Mouse (Mus musculus): ENCODE results near the gene Cep152.

The Cep152 gene

DNA sequence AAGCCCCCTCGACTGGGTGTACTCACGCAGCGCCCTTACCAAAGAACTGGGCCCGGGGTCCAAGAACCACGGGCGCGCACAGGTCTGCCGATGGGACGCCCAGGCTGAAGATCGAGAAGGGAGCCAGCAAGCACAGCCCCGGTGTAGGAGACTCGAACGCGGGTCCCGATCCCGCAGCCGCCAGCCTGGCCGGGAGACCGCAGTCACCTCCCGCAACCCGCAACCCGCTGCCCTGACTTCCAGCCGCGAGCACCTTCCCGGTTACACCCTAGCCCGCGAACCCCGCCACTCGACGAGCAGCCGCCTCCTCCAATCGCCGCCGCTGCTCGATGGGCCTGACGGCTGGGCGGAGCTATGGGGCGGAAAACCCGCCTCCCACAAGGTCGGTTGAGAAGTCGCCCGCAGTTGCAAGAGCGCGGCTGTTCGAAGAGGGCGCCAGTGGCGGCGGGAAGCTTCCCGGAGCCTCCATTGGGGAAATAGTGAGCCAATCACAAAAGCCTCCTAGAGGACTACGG is at the start of gene Cep152:
Gene Cep152 (minus strand): TSS at position 277 of the 515 bp plus-strand sequence.
- DNase-seq (ENCODE audit: low spot score), result peak; percentile 99

DNA sequence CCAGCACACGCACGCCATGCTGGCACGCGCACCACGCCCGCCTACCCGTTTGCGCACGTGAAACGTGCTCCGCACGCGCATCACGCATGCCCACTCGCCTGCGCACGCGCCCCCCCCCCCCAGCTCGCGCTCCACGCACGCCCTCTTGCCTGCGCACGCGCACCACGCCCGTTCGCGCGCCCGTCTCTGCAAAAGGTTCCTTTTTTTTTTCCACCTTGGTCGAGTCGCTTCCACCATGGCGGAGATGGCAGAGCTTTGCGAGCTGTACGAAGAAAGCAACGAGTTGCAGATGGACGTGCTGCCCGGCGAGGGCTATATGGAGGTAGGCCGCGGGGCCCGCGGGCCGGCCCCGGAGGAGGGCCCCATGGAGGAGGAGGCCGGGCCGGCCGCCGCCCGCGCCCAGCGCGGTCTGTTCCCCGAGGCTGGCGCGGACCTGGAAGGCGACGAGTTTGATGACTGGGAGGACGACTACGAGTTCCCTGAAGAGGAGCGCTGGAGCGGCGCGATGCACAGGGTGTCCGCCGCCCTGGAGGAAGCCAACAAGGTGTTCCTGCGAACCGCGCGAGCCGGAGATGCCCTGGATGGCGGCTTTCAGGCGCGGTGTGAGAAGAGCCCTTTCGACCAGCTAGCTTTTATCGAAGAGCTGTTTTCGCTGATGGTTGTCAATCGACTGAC is 48.2 kb upstream of the Cep152 start, which contains the start of gene Eid1:
Gene Eid1 (plus strand): TSS at position 139 of the 675 bp plus-strand sequence.
- DNase-seq (ENCODE audit: low spot score), result peak; percentile 80

DNA sequence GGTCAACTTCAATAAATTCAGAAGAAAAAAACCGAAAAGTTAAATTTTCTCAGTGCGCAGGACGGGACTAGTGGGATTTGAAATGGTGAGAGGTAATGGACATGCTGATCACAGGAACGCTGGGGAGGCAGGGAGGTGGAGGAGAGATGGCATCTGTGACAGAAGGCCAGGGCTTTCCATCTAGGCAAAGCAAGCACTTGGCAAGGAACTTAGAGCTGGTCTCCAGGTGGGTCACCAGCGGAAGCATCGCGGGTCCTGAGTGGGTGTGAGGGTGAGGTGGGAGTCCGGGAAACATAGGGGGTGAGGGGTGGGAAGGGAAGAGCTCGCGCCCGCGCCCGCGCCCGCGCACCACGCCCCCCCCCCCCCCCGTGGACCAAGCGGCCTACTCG is 47.6 kb upstream of the Cep152 start:
- DNase-seq (ENCODE audit: low spot score), result no peak

DNA sequence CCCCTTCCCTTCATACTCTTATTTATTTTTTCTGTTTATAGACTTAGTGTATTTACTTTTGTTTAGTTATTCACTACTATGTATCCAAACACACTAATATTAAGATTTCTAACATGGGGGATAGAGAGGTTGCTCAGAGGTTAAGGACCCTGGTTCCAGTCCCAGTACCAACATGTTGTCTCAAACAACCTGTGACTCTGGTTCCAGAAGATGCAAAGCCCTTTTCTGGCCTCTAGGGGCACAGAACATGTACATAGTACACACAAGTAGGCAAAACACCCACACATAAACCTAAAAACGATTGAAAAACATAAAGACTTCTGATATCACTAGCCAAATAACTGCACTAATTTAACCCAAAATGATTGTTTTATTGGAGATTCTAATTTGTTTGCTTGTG is 45.9 kb upstream of the Cep152 start:
- peak; percentile 43 for DNase-seq (ENCODE audit: low spot score)

DNA sequence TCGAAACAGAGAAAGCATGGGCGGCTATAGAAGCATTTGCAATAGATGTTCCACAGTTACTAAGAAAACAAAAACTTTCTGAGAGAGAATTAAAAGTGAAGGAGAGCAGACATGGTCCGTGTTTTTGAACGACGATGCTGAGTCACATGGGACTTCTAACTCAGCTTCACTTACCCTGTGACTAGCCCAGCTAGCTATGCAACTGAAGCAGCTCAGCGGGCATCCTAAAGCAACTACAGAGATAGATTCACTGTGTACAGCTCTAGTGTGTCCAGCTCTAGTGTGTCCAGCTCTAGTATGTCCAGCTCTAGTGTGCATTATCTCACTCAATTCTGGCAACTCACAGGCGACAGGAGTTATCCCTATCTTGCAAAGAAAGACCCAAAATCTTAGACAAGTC is 42.8 kb upstream of the Cep152 start:
- no peak for DNase-seq (ENCODE audit: low spot score)

DNA sequence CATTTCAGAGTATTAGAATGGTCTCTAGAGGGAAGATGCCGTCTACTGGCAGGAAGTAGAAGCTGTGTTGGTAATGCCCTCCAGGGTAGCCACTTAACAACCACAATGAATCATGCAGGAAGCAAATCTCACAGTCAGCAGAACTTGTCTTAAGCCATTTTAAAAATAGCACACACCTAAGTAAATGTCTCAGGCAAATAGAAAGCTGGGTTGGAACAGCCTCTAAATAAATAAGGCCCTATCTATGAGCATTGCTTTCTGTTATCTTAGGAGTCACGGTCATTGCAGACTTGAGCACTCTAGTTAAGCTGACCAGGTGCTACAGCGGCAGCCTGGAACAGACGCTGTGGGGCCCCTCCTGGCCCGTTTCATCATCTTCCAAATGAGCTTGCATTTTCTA is 42.3 kb upstream of the Cep152 start:
- DNase-seq (ENCODE audit: low spot score), result no peak

DNA sequence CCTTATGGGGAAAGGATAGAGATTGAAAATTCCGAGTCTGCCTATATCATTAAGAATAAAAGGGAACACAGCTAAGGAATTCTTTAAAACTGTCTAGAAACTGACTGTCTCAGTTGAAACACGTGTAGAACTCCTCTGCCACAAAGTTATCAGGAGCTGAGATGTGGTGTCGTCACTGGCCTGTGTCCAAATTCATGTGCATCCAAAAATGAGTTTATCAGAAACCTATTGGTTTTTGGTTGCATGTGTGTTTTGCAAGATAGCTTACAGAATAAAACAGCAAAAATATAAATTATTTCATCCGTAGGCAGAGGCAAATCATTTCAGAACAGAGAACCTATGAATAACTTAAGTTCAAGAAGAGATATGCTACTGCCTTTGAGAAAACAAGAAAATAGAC is 41.8 kb upstream of the Cep152 start:
- no peak for DNase-seq (ENCODE audit: low spot score)

DNA sequence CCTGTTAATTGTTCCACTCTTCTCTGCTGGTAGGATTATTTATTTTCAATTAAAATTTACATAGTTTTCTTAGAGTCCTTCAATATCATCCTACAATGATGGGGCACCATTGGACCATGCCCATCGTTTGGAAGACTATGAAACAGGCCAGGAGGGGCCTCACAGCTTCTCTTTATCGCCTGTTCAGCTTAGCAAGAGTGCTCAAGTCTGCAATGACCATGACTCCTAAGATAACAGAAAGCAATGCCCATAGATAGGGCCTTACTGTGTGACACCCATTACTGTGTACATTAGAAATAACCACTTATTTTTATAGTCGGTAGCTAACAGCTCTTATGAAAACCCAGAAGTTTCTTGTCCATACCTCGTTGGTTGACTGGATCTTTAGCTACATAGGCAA is 41.0 kb upstream of the Cep152 start:
- no peak for DNase-seq (ENCODE audit: low spot score)

DNA sequence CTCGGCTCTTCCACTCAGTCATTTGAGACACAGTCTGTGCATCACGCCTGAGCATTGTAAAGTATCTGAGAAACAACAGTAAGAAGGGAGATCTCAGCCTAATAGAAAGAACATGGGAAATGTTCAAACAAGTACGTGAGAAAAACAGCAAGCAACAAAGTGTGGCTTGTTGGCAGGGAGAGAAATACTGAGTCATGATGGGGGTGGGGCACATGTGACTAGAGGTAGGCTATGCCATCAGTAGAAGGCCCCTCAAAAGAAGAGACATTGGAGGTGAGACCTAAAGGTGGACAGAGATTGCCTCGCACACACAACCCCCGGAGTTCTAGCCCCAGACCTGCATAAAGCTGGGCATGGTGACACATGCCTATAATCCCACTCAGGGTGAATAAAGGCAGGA is 40.3 kb upstream of the Cep152 start:
- no peak for DNase-seq (ENCODE audit: low spot score)

DNA sequence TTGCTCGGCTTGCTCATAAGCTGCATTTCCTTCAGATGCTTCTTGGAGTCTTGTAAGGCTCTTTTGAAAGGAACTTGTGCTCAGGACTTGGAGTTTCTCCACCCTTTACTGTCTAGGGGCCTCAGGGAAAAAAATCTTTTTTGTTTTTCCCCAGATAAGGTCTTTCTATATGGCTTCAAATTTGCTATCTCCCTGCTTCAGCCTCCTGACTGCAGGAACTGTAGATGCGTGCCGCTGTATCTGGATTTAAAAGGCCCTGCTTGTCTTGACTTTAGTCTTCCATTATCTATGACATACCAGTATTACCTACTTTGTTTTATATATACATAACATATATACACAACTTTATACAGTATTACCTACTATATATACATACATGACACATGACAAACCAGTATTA is 37.6 kb upstream of the Cep152 start:
- DNase-seq (ENCODE audit: low spot score), result no peak

DNA sequence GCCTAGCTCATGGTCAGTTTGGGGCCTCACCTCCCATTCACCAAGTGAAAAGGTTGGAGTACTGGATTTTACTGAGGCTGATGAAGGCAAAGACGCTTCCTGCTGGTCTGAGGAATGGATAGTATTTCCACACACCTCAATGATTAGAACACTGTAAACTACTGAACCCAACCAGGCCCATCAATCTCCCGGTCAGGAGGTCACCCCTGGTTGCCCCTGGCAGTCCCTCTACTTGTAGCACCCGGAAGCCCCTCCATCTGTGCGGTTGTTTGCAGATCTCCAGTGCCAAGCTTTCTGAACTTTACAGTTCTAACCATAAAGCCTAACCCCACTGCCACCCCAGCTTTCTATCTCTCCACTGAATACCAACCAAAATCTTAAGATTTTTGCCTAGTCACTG is 36.2 kb upstream of the Cep152 start:
- DNase-seq (ENCODE audit: low spot score), result no peak

DNA sequence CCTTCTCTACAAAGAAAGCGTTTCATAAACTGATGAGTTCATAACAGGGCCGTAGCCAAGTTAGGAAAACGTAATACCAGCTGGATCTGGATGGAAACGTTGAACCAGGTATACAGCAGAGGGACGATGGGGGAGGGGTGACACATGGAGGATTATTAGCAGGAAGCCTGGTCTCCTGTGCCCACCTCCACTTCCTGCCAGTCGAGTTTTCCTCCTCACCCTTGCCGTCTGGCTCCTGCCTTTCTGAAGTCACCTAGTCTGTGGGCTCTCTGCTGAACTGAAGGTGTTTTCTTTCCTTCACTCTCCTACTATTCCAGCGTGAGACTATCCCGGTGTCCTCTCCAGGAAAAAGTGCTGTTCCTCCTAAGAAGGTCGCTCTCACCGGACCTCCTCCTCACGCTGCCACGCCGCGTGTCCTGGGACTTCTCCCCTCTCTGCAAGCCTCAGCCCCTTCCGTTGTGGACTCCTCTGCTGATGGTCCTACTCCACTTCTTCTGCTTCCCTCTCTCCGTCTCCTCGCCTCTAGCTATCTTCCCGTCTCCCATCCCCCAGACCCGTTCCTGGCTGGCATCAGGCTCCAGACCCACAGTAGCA is 35.7 kb upstream of the Cep152 start:
- DNase-seq (ENCODE audit: low spot score), result peak; percentile 17

DNA sequence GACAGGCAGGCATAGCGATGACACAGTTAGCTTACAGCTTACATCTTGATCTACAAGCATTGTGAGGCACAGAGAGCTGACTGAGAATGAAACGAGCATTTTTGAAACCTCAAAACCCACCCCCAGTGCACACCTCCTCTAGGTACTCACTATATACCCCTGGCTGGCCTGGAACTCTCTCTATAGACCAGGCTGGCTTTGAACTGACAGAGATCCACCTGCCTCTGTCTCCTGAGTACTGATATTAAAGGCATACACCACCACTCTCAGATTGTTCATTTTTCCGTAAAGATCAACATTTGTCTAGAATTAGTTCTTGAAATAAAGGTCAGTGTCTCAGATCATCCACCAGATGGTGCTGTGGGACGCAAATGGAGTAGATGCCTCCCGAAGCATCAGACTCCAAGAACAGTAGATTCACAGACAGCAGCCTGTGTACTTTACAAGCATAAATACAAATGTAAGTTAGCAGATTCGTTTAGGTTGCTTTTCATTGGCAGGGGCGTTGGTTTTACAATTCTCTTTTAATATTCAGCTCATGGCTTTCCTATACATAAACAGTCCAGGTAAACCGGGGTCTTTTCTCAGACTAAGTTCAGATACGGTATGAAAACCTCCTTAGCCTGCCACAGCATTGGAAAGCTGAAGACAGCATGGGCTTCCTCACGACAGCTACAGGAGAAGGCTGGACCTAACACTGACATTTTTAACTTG is 35.1 kb upstream of the Cep152 start:
- DNase-seq (ENCODE audit: low spot score), result peak; percentile 88

DNA sequence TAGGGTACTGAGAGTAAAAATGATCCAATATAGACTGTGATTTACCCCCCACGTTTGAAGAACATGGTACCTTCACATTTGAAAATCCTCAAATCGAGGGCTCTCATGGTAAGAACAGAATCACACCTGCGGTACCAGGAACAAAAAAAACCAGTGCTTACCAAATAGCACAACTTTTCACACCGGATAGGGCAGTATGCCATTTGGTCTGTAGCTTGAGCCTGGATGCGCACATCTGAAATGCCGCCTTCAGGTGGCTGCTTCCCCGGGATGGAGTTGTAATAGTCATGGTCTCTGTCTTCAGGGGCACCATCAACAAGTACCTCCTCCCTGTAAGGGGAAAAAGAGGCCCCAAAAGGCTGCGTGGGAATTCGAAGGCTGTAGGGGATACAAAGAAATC is 30.5 kb upstream of the Cep152 start:
- DNase-seq (ENCODE audit: low spot score), result no peak

DNA sequence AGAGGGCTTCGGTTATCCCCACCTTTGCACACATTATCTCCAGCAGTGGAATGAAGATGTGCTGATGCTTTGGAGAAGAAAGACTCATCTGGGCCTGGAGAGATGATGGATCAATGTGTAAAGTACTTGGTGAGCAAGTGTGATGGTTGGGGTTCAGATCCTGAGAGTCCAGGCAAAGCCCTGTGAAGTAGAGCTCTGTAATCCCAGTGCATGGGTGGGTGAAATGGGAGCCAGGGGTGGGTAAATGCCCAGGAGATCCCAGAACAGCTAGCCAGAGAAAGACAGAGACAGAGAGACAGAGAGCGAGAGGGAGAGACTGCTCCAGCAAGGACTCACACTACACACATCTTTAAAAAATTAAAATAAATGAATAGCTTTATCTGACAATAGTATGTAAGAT is 28.4 kb upstream of the Cep152 start:
- DNase-seq (ENCODE audit: low spot score), result no peak

DNA sequence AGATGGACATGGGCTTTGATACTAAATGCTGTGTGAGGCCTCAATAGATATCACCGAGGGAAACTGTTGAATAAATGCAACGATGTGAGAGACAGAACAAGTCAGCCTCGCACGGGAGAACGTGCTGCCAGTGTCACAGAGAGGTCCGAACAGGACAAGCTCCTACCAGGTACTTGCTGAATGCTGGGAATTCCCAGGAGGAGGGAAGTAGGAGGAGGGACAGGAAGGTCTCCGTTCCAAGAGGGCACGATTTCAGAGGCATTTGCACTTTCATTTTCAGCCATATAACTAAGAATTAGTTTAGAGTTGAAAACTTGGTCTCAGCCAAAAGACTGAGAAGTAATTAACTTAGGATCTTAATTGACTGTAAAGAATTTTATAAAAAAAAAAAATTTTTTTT is 26.6 kb upstream of the Cep152 start:
- DNase-seq (ENCODE audit: low spot score), result no peak

DNA sequence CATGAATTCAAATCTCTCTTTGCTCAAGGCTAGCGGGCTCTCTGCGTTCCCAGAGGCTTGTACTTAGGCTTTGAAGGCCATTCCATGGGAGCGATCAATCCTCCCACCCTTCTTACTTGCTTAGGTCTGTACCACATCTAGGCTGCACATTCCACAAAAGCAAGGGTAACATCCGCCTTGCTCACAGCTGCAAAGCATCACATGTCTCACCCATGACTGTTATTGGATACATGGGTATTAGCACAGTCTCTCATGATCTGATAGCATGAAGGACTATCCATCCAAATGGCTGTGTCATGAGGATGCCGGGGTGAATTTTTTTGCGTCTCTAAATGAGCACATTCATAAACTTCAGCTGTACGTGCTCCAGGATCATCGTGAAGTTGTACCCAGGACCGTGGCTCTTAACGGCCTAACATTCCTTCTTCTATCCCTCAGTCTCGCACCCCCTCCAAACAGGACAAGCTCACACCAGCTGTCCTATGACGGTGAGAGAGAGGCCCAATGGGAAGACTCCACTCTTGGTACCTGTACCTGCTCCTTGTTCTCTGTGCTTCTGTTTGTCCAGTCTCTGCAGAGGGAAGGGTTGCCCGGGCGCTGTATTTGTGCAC is 25.9 kb upstream of the Cep152 start:
- DNase-seq (ENCODE audit: low spot score), result no peak

DNA sequence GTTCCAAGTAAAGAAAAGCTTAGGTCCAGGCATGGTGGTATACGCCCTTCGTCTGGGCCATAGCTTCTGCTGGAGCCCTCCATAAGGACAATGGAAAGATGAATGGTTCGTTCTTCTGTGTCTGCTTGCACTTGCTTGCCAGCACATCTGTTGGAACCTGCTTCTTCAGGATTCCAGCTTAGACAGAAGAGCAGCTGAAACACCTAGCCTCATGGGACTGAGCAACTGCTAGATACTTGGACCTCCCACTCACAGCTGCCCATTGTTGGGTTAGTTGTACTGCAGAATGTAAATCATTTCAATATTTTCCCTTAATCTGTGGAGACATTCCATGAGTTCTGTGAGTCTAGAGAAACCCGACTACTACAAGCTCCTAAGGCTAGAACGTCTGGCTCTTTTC is 25.1 kb upstream of the Cep152 start:
- no peak for DNase-seq (ENCODE audit: low spot score)

DNA sequence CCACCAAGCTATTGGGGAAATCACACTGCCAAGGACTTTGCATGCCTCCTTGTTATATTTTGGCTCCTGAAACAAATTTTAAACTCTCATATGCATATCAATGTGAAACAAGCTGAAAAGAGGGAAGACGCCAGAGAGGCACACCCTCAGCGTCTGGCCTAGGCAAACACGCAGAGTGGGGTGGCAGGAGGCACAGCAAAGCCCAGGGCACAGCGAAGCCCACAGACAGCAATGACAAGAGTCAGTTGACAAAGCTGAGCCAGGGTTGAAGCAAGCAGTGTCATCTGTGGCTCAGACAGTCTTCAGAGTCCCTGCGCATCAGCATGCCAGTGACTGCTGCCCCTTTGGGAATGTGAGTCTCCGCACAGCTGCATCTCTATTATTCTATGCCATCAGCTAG is 20.0 kb upstream of the Cep152 start:
- no peak for DNase-seq (ENCODE audit: low spot score)

DNA sequence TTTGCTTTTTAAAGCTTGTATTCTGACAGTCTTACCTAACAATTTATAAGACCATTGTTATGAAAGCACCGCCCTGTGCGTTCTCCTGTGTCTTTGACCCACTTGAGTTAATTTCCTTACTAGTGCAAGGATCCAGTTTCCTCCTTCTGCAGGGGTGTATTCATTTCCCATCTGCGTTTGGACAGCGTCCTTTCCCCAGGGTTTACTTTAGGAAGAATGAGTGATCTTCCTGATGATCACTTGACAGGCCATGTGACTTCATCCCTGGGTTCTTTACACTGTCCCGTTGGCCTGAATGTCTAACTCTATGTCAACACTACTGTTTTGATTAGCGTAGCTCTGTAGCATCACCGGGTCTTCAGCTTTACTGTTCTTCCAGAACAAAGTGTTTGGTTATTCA is 12.4 kb upstream of the Cep152 start:
- no peak for DNase-seq (ENCODE audit: low spot score)

DNA sequence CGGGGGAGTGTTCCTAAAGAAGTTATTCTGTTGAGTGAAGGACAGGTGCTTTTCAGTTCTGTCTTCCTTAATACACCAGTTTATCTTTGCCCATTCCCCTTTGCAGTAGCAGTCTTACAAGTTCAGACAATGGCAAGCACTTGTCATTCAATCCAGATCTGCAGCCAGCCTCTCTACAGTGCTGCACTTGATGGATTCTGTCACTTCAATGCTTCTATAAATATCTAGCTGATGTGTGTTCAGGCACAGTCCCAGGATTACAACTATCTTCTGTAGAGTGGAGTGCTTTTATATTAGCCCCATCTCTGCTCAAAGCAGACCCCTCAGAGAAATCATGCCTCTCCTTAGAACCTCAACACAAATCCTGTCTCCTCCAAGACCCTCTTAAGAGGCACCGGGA is 5.1 kb upstream of the Cep152 start:
- DNase-seq (ENCODE audit: low spot score), result no peak

DNA sequence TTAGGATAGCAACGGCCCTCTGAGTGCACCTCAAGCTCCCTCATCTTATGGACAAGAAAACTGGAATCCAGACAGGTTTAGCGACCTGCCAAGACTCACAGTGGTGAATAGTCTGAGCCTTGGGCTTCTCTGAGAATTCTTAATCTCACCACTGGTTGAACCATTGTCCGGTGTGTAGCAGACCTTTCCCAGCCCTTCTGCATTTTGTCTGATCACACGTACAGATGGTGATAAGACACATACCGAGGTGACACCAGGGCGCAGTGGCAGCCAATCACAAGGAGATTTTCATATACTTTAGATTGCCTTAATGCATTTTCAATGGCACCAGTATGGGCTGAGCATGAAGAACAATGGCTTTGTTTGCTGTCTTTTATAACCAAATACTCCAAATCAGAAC is 3.6 kb upstream of the Cep152 start:
- DNase-seq (ENCODE audit: low spot score), result no peak

DNA sequence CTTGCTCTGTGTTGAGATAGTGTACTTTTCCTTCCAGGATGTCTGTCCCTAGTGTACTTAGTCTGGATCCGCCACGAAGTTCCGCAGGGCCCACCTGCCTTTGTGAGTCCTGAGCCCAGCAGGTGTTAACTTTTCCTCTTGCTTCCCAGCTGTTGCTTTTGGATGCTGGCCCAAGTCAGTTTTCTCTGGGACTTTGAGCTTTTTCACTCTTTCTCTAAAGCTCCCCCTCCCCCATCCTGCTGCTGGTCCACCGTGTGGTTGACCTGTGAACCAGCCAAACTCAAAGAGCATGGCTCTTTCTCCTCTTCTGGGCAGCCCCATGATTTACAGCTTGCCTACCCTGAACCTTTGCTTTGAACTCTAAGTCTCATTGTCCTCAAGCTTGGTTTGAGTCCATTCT is 1.6 kb upstream of the Cep152 start:
- DNase-seq (ENCODE audit: low spot score), result no peak

Data from retina, embryonic 14.5 days (tissue).